Comparison of ENCODE assay signal across 12 mouse cellular contexts in genomic region chr2:4563322-4563721, GRCm38 (mm10).
DNase-seq lines count a peak whose midpoint lies in the region; ATAC-seq and TF ChIP-seq lines count a peak whose summit lies in the region.
"Had no signal": no experiment of that assay in that cellular context is flagged by ENCODE, and none has a peak within 500 bp of the region (broad histone marks: within the 10 kb centered on the region; RNA-seq: fewer than 3 reads in every experiment).

No protein-coding gene starts in this region.

- H3K4me1 ChIP-seq in hindbrain, embryonic 11.5 days (replicated peaks; ENCODE audit: control insufficient read depth, insufficient read depth, low read length), result peaks cover 7% of the 10 kb centered on the region
- H3K4me1 ChIP-seq in hindbrain, postnatal 0 days (ENCODE audit: insufficient read depth, low read length), result peaks cover 16% of the 10 kb centered on the region
- peaks cover 11 to 17% of the 10 kb centered on the region in 2 experiments for H3K4me1 ChIP-seq in MEL (ENCODE audit: control insufficient read depth in 1 of 2, insufficient read depth in 2 of 2, low read length in 2 of 2)
- peaks cover 14% of the 10 kb centered on the region; the same call in 1 of the 2 replicates for H3K4me1 ChIP-seq in forebrain, embryonic 11.5 days (replicated peaks; ENCODE audit: control insufficient read depth, insufficient read depth, low read length)
- H3K4me1 ChIP-seq in limb, embryonic 15.5 days, result peaks cover 55% of the 10 kb centered on the region

- no peak for ATAC-seq in hindbrain, embryonic 11.5 days (ENCODE audit: low FRiP score)
- no peak for ATAC-seq in hindbrain, postnatal 0 days
- ATAC-seq in forebrain, embryonic 11.5 days (replicated peaks; ENCODE audit: low FRiP score), result no peak
- ATAC-seq in limb, embryonic 15.5 days (ENCODE audit: insufficient number of reproducible peaks, low FRiP score, low TSS enrichment, low read depth), result no peak
- ATAC-seq in granulocyte monocyte progenitor cell, adult 5-6 weeks (replicated peaks; ENCODE audit: poor library complexity, severe bottlenecking), result no peak

- no peaks in the 10 kb centered on the region for H3K9me3 ChIP-seq in hindbrain, embryonic 11.5 days (ENCODE audit: control insufficient read depth, low read length)
- H3K9me3 ChIP-seq in hindbrain, postnatal 0 days (ENCODE audit: low read length), result no peaks in the 10 kb centered on the region
- H3K9me3 ChIP-seq in MEL (replicated peaks; ENCODE audit: insufficient read depth, low read length), result no peaks in the 10 kb centered on the region
- no peaks in the 10 kb centered on the region for H3K9me3 ChIP-seq in forebrain, embryonic 11.5 days (ENCODE audit: control insufficient read depth, low read length)
- no peaks in the 10 kb centered on the region for H3K9me3 ChIP-seq in limb, embryonic 15.5 days

- DNase-seq in hindbrain, embryonic 11.5 days (ENCODE audit: low spot score), result no peak
- DNase-seq in hindbrain, postnatal 0 days (ENCODE audit: low spot score), result no peak
- peak; percentile 68 for DNase-seq in MEL (ENCODE audit: low read depth, low spot score)
- no peak for DNase-seq in forebrain, embryonic 11.5 days (ENCODE audit: low spot score)
- no peak for DNase-seq in urinary bladder, postnatal 10 days (ENCODE audit: low spot score)
- no peak for DNase-seq in left cerebral cortex, adult 9 months (ENCODE audit: low spot score in 2 of 2)
- DNase-seq: cerebellum, adult 18-20 months; kidney, postnatal 4 days; retina, postnatal 1 day; thymus, adult 18-20 months had no signal

- TF ChIP-seq EP300 in MEL (IDR thresholded peaks at IDR 0.05; ENCODE audit: low read depth in 1 of 2, low read length in 2 of 2), result peak; percentile 62 to 77; a peak in 3 of 4 replicates

- no peak for TF ChIP-seq CTCF in hindbrain, postnatal 0 days (IDR thresholded peaks at IDR 0.05; ENCODE audit: low read depth)
- TF ChIP-seq CTCF in MEL (IDR thresholded peaks at IDR 0.05 in 2 of 3, conservative IDR thresholded peaks at IDR 0.05 in 1 of 3; ENCODE audit: control insufficient read depth in 1 of 3, insufficient read depth in 1 of 3, low read depth in 2 of 3, low read length in 3 of 3, poor library complexity in 1 of 3, severe bottlenecking in 1 of 3), result no peak

- no peak overlapping the region for H3K27ac ChIP-seq in hindbrain, embryonic 11.5 days (ENCODE audit: low read depth, low read length)
- H3K27ac ChIP-seq in hindbrain, postnatal 0 days, result no peak overlapping the region
- peak overlapping the region; percentile 64 for H3K27ac ChIP-seq in MEL (ENCODE audit: control insufficient read depth, low read depth, low read length)
- no peak overlapping the region for H3K27ac ChIP-seq in forebrain, embryonic 11.5 days (ENCODE audit: low read depth, low read length)
- no peak overlapping the region for H3K27ac ChIP-seq in limb, embryonic 15.5 days

- no peaks in the 10 kb centered on the region for H3K36me3 ChIP-seq in hindbrain, embryonic 11.5 days (ENCODE audit: control insufficient read depth, insufficient read depth, low read length)
- H3K36me3 ChIP-seq in hindbrain, postnatal 0 days (ENCODE audit: insufficient read depth, low read length), result peaks cover 12% of the 10 kb centered on the region; the same call in 1 of the 2 replicates
- H3K36me3 ChIP-seq in MEL (ENCODE audit: control insufficient read depth in 1 of 2, insufficient read depth in 2 of 2, low read length in 2 of 2), result peaks cover 9 to 23% of the 10 kb centered on the region in 2 experiments
- H3K36me3 ChIP-seq in forebrain, embryonic 11.5 days (ENCODE audit: control insufficient read depth, insufficient read depth, low read length), result peaks cover 9% of the 10 kb centered on the region; the same call in 1 of the 2 replicates
- H3K36me3 ChIP-seq in limb, embryonic 15.5 days, result peaks cover 34% of the 10 kb centered on the region

- no peak for TF ChIP-seq POLR2A in MEL (IDR thresholded peaks at IDR 0.05; ENCODE audit: control insufficient read depth in 1 of 2, insufficient read depth in 1 of 2, low read depth in 1 of 2, low read length in 2 of 2, poor library complexity in 1 of 2)

- no peaks in the 10 kb centered on the region for H3K27me3 ChIP-seq in hindbrain, embryonic 11.5 days (ENCODE audit: control insufficient read depth, insufficient read depth, low read length)
- H3K27me3 ChIP-seq in hindbrain, postnatal 0 days (ENCODE audit: insufficient read depth, low read length), result no peaks in the 10 kb centered on the region
- no peaks in the 10 kb centered on the region for H3K27me3 ChIP-seq in MEL (ENCODE audit: control insufficient read depth in 1 of 2, insufficient read depth in 2 of 2, low read length in 2 of 2)
- no peaks in the 10 kb centered on the region for H3K27me3 ChIP-seq in forebrain, embryonic 11.5 days (ENCODE audit: control insufficient read depth, insufficient read depth, low read length)
- H3K27me3 ChIP-seq in limb, embryonic 15.5 days, result no peaks in the 10 kb centered on the region

- no peak overlapping the region for H3K9ac ChIP-seq in hindbrain, embryonic 11.5 days (ENCODE audit: low read depth, low read length)
- H3K9ac ChIP-seq in hindbrain, postnatal 0 days (replicated peaks; ENCODE audit: low read length), result no peak overlapping the region
- H3K9ac ChIP-seq in MEL (ENCODE audit: control insufficient read depth, low read depth, low read length, poor library complexity, severe bottlenecking), result no peak overlapping the region
- H3K9ac ChIP-seq in forebrain, embryonic 11.5 days (ENCODE audit: low read length), result no peak overlapping the region; the same call in 1 of the 2 replicates
- H3K9ac ChIP-seq in limb, embryonic 15.5 days, result no peak overlapping the region

- TF ChIP-seq RAD21 in MEL (IDR thresholded peaks at IDR 0.05; ENCODE audit: low read depth, low read length), result no peak

- 74% methylated on average over 1 of the region's 1 CpGs for WGBS in hindbrain, embryonic 11.5 days
- WGBS in hindbrain, postnatal 0 days, result 67% methylated on average over 1 of the region's 1 CpGs
- WGBS in forebrain, embryonic 11.5 days, result 62% methylated on average over 1 of the region's 1 CpGs
- WGBS in limb, embryonic 15.5 days, result 34% methylated on average over 1 of the region's 1 CpGs

- no peak overlapping the region for H3K4me3 ChIP-seq in hindbrain, embryonic 11.5 days (ENCODE audit: low read depth, low read length)
- H3K4me3 ChIP-seq in hindbrain, postnatal 0 days (ENCODE audit: low read length), result no peak overlapping the region
- peak overlapping the region; percentile 26 to 70; a peak in 3 of 4 replicates for H3K4me3 ChIP-seq in MEL (ENCODE audit: control insufficient read depth in 1 of 2, insufficient read depth in 1 of 2, low read depth in 2 of 2, low read length in 2 of 2)
- no peak overlapping the region for H3K4me3 ChIP-seq in forebrain, embryonic 11.5 days (ENCODE audit: low read depth, low read length)
- no peak overlapping the region for H3K4me3 ChIP-seq in limb, embryonic 15.5 days

- peaks cover 27% of the 10 kb centered on the region for H3K79me2 ChIP-seq in MEL (ENCODE audit: control insufficient read depth, insufficient read depth, low read length, poor library complexity)

- peak overlapping the region; percentile 25; the same call in 1 of the 2 replicates for H3K4me2 ChIP-seq in hindbrain, embryonic 11.5 days (replicated peaks; ENCODE audit: low read depth, low read length)
- H3K4me2 ChIP-seq in hindbrain, postnatal 0 days (ENCODE audit: low read depth, low read length), result no peak overlapping the region
- H3K4me2 ChIP-seq in forebrain, embryonic 11.5 days (ENCODE audit: low read depth, low read length, severe bottlenecking), result peak overlapping the region; percentile 65
- 0 out of 2 replicates have a peak overlapping the region, but pooled peaks have one; percentile 67 for H3K4me2 ChIP-seq in limb, embryonic 15.5 days

TF ChIP-seq in MEL, 35 proteins besides CTCF, POLR2A, EP300 and RAD21:
- TF ChIP-seq NRF1 (IDR thresholded peaks at IDR 0.05; ENCODE audit: insufficient read depth, low read depth, low read length, poor library complexity, severe bottlenecking), result no peak
- TF ChIP-seq CHD1 (IDR thresholded peaks at IDR 0.05; ENCODE audit: low read depth, low read length), result 0 out of 2 replicates have a peak, but pooled peaks have one; percentile 56
- TF ChIP-seq TCF12 (IDR thresholded peaks at IDR 0.05; ENCODE audit: low read depth, low read length), result peak; percentile 66
- TF ChIP-seq MAX (IDR thresholded peaks at IDR 0.05; ENCODE audit: low read length), result 0 out of 2 replicates have a peak, but pooled peaks have one; percentile 29
- peak; percentile 68 for TF ChIP-seq ETS1 (IDR thresholded peaks at IDR 0.05; ENCODE audit: low read depth, low read length)
- TF ChIP-seq TAL1 (IDR thresholded peaks at IDR 0.05; ENCODE audit: low read length), result peak; percentile 61
- 0 out of 2 replicates have a peak, but pooled peaks have one; percentile 29 for TF ChIP-seq MYC (IDR thresholded peaks at IDR 0.05; ENCODE audit: low read depth, low read length)
- TF ChIP-seq MYB (IDR thresholded peaks at IDR 0.05; ENCODE audit: low read depth, low read length), result no peak
- TF ChIP-seq JUND (IDR thresholded peaks at IDR 0.05; ENCODE audit: low read depth, low read length), result no peak
- peak; percentile 34; the same call in 1 of the 2 replicates for TF ChIP-seq GATA1 (IDR thresholded peaks at IDR 0.05; ENCODE audit: low read depth, low read length)
- peak; percentile 15; the same call in 1 of the 2 replicates for TF ChIP-seq ZNF384 (IDR thresholded peaks at IDR 0.05; ENCODE audit: low read depth, low read length)
- TF ChIP-seq POLR2AphosphoS2 (IDR thresholded peaks at IDR 0.05; ENCODE audit: low read length), result no peak
- TF ChIP-seq KAT2A (conservative IDR thresholded peaks at IDR 0.05; ENCODE audit: low read depth, low read length), result no peak
- TF ChIP-seq SIN3A (IDR thresholded peaks at IDR 0.05; ENCODE audit: low read length), result peak; percentile 42
- TF ChIP-seq ZMIZ1 (IDR thresholded peaks at IDR 0.05; ENCODE audit: low read depth, low read length), result no peak
- TF ChIP-seq UBTF (IDR thresholded peaks at IDR 0.05; ENCODE audit: borderline replicate concordance, insufficient read depth, low read depth, low read length), result no peak
- TF ChIP-seq RCOR1 (IDR thresholded peaks at IDR 0.05; ENCODE audit: low read depth, low read length), result no peak; the same call in 1 of the 2 replicates
- 0 out of 2 replicates have a peak, but pooled peaks have one; percentile 27 for TF ChIP-seq MXI1 (IDR thresholded peaks at IDR 0.05; ENCODE audit: low read depth, low read length)

Comparison
In these comparisons a context has a peak if more than half of its experiments do, and no peak if none do; other contexts are left out.
1. H3K4me3 ChIP-seq: peak in MEL (2 of 2); none in hindbrain, embryonic 11.5 days (single experiment), hindbrain, postnatal 0 days (single experiment), forebrain, embryonic 11.5 days (single experiment) and limb, embryonic 15.5 days (single experiment).